Mouse (Mus musculus): ENCODE measurements around the gene Fgfr2. TPM values are rescaled to one million over a fixed set of nuclear protein-coding genes. Genes with fewer than 3 reads are reported as not detected.

Gene Fgfr2
- total RNA-seq, 2 experiments from 2014 or later: 2.1 to 3.9 TPM

- DNase-seq: no peak
- intact Hi-C loops (cut with DNase I): loop anchor here (5.0 kb wide), 1 partner anchor 124 kb away; no protein-coding TSS in a partner anchor
These were observed 2204.9 kb downstream of the Fgfr2 start for GRCm38 (mm10) chr7:130918260-130918659.

GRCm38 (mm10) chr7:130914693-130915363 lies 2208.3 kb downstream of the Fgfr2 start:
- intact Hi-C loops (cut with DNase I): loop anchor here (1.0 to 5.0 kb wide), 4 partner anchors 88 to 145 kb away; no protein-coding TSS in a partner anchor
- peak in 1 of 2 experiments; percentile 49 for DNase-seq

GRCm38 (mm10) chr7:130910841-130911240 lies 2212.3 kb downstream of the Fgfr2 start:
- DNase-seq: no peak

GRCm38 (mm10) chr7:130904571-130905365 lies 2218.4 kb downstream of the Fgfr2 start:
- DNase-seq: no peak
- intact Hi-C loops (cut with DNase I): loop anchor here (5.0 kb wide), 1 partner anchor 37 kb away; the partner anchor contains the start of gene Plekha1

More at GRCm38 (mm10) chr7:130910841-130911240, 2212.3 kb downstream of the Fgfr2 start:
- intact Hi-C loops (cut with DNase I): no loop called here

GRCm38 (mm10) chr7:130903505-130904074 lies 2219.6 kb downstream of the Fgfr2 start:
- DNase-seq: no peak

GRCm38 (mm10) chr7:130902929-130903328 lies 2220.2 kb downstream of the Fgfr2 start:
- intact Hi-C loops (cut with DNase I): loop anchor here (5.0 kb wide), 1 partner anchor 36 kb away; the partner anchor contains the start of gene Plekha1
- DNase-seq: no peak

More at GRCm38 (mm10) chr7:130903505-130904074, 2219.6 kb downstream of the Fgfr2 start:
- intact Hi-C loops (cut with DNase I): loop anchor here (5.0 kb wide), 1 partner anchor 36 kb away; the partner anchor contains the start of gene Plekha1

GRCm38 (mm10) chr7:130900233-130900848 lies 2222.8 kb downstream of the Fgfr2 start:
- intact Hi-C loops (cut with DNase I): loop anchor here (5.0 kb wide), 1 partner anchor 33 kb away; the partner anchor contains the start of gene Plekha1
- no peak for DNase-seq

- peak in 1 of 2 experiments; percentile 19 for DNase-seq
- intact Hi-C loops (cut with DNase I): no loop called here
These were observed 2224.8 kb downstream of the Fgfr2 start for GRCm38 (mm10) chr7:130898373-130898772.

GRCm38 (mm10) chr7:130897201-130897600 lies 2225.9 kb downstream of the Fgfr2 start:
- intact Hi-C loops (cut with DNase I): no loop called here
- no peak for DNase-seq

GRCm38 (mm10) chr7:130896064-130896463 lies 2227.1 kb downstream of the Fgfr2 start:
- intact Hi-C loops (cut with DNase I): no loop called here
- DNase-seq: no peak

- no peak for DNase-seq
- intact Hi-C loops (cut with DNase I): no loop called here
These were observed 2227.6 kb downstream of the Fgfr2 start for GRCm38 (mm10) chr7:130895618-130895945.

GRCm38 (mm10) chr7:130894931-130895617 lies 2228.1 kb downstream of the Fgfr2 start:
- intact Hi-C loops (cut with DNase I): no loop called here
- no peak for DNase-seq

GRCm38 (mm10) chr7:130892973-130893372 lies 2230.2 kb downstream of the Fgfr2 start:
- peak; percentile 24 to 26 for DNase-seq
- intact Hi-C loops (cut with DNase I): no loop called here

GRCm38 (mm10) chr7:130890871-130891270 lies 2232.3 kb downstream of the Fgfr2 start:
- intact Hi-C loops (cut with DNase I): no loop called here
- DNase-seq: no peak

- peak in 1 of 2 experiments; percentile 23 for DNase-seq
- intact Hi-C loops (cut with DNase I): no loop called here
These were observed 2235.2 kb downstream of the Fgfr2 start for GRCm38 (mm10) chr7:130887946-130888345.

GRCm38 (mm10) chr7:130886246-130886645 lies 2236.9 kb downstream of the Fgfr2 start:
- intact Hi-C loops (cut with DNase I): no loop called here
- no peak for DNase-seq

- DNase-seq: no peak
- intact Hi-C loops (cut with DNase I): no loop called here
These were observed 2239.0 kb downstream of the Fgfr2 start for GRCm38 (mm10) chr7:130884161-130884560.

GRCm38 (mm10) chr7:130867256-130867655 lies 2255.9 kb downstream of the Fgfr2 start:
- DNase-seq: no peak
- intact Hi-C loops (cut with DNase I): loop anchor here (5.0 kb wide), 2 partner anchors 35 to 40 kb away; no protein-coding TSS in a partner anchor

GRCm38 (mm10) chr7:130866640-130867039 lies 2256.5 kb downstream of the Fgfr2 start:
- intact Hi-C loops (cut with DNase I): loop anchor here (5.0 kb wide), 2 partner anchors 36 to 39 kb away; no protein-coding TSS in a partner anchor
- DNase-seq: no peak

All from heart, postnatal 14 days (tissue).